Mouse (Mus musculus): ENCODE data around the gene Rab7b. TPM values are rescaled to one million over a fixed set of nuclear protein-coding genes. Genes with fewer than 3 reads are reported as not detected.

Gene Rab7b
- polyA plus RNA-seq, 1 experiment from 2014 or later: 1.1 TPM

DNA sequence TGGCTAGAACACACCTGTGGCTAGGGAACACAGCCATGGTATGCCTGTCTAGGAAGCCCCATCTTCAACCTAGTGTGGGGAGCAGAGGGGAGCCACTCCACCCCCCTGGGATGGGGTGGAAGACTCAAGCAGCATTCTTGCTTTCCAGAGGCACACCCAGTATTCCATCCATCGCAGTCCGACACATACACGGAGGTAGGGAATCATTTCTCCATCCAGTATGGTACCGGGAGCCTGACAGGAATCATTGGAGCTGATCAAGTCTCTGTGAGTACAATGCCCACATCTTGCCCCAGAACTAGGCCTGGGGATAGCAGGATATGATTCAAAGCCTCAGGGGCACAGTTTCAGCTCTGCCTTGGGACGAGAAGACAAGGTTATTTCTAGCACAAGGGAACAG is 24.4 kb upstream of the Rab7b start:
- no peak overlapping the region for H3K27ac ChIP-seq
- whole genome bisulfite sequencing: 87% methylated on average over 5 of the region's 5 CpGs
- no peak for DNase-seq (ENCODE audit: low spot score)
- H3K36me3 ChIP-seq: no peaks in the 10 kb centered on the region
- no peaks in the 10 kb centered on the region for H3K27me3 ChIP-seq (ENCODE audit: insufficient read depth, poor library complexity, severe bottlenecking)
- H3K9me3 ChIP-seq: no peaks in the 10 kb centered on the region
- H3K4me3 ChIP-seq: no peak overlapping the region
- H3K4me1 ChIP-seq (replicated peaks): no peaks in the 10 kb centered on the region

DNA sequence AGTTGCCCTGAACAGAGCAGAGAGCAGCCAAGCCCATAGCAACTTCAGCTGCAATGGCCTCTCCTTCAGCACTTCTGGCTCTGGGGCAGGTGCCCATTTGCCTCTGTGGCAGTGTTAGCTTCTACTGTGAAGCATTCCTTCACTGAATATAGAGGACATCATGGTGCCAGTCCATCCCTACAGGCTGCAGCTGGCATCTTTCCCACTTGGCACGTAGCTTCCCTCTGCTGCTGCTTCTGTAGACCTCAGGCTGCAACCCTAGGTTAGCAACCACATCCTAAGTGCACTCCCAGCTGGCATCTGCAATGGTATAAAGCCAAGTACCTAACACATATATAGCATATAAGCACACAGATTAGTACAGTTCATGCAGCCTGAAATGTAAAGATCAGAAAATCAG is 22.6 kb upstream of the Rab7b start:
- H3K27me3 ChIP-seq (ENCODE audit: insufficient read depth, poor library complexity, severe bottlenecking): no peaks in the 10 kb centered on the region
- H3K4me3 ChIP-seq: no peak overlapping the region
- WGBS: 86% methylated on average over 1 of the region's 1 CpGs
- H3K27ac ChIP-seq: no peak overlapping the region
- H3K4me1 ChIP-seq (replicated peaks): no peaks in the 10 kb centered on the region
- no peaks in the 10 kb centered on the region for H3K36me3 ChIP-seq
- no peaks in the 10 kb centered on the region for H3K9me3 ChIP-seq
- no peak for DNase-seq (ENCODE audit: low spot score)

DNA sequence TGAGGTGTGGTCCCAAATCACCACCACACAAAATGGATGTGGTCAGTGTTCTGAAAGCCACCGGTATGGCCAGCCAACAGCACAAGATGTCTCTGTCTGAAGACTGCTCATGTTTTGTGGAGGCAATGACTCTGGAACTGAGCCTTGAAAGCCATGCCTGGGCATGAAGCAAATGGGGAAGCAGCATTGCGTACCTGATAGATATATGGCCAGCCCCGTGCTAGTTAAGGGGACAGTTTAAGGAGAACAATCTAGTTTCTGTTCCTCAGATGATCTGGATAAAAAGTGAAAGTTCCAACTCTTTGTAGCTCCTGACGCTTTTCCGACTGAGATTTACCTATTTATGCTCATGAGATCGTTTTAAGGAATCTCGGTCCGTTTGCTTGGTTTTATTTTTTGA is 17.4 kb upstream of the Rab7b start:
- Histone ChIP-seq H3K4me1 (replicated peaks) (no peaks in the 10 kb centered on the region), H3K27ac (no peak overlapping the region), H3K9me3 (no peaks in the 10 kb centered on the region), H3K36me3 (no peaks in the 10 kb centered on the region), H3K4me3 (no peak overlapping the region), H3K27me3 (ENCODE audit: insufficient read depth, poor library complexity, severe bottlenecking) (no peaks in the 10 kb centered on the region)
- DNase-seq (ENCODE audit: low spot score): no peak
- WGBS: 90% methylated on average over 8 of the region's 8 CpGs

DNA sequence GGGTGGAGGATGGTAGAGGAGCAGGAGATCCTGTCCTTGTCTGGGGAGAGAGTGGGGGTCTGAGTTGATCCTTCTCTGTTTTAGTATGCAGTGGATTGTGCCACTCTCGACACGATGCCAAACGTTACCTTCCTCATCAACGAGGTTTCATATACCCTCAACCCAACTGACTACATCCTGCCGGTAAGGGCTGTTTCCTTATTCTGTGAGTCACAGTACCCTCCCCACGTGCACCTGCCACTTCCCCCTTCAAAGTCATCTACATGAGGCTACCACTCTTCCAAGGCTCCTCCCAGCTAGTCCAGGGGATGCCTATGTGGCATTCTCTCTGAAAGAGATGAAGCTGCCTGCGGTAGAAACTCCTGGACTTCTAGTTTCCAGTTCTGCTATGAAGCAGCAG is 16.1 kb upstream of the Rab7b start:
- Histone ChIP-seq H3K27me3 (ENCODE audit: insufficient read depth, poor library complexity, severe bottlenecking) (no peaks in the 10 kb centered on the region), H3K36me3 (no peaks in the 10 kb centered on the region), H3K9me3 (no peaks in the 10 kb centered on the region), H3K4me3 (no peak overlapping the region), H3K4me1 (replicated peaks) (no peaks in the 10 kb centered on the region), H3K27ac (no peak overlapping the region)
- 86% methylated on average over 7 of the region's 7 CpGs for WGBS
- DNase-seq (ENCODE audit: low spot score): no peak

DNA sequence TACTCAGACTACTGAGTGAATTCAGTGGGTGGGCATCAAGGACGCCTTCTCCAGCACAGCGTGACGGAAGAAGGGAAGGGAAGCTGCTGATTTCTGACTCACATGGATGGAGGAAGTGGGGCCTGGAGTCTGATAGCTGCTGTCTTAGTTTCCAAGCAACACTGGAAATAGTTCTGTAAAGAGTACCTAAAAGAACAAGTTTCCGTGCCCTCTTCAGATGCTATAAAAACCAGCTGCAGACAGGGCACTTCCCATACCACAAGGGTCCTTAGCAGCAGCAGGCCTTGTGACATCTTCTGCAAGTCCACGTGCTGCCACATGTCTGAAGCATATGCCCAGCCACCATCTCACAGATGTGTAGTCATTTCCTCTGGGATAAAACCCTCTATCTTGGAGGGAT is 8.9 kb upstream of the Rab7b start:
- no peak overlapping the region for H3K27ac ChIP-seq
- H3K9me3 ChIP-seq: no peaks in the 10 kb centered on the region
- no peaks in the 10 kb centered on the region for H3K4me1 ChIP-seq (replicated peaks)
- no peak overlapping the region for H3K4me3 ChIP-seq
- H3K36me3 ChIP-seq: no peaks in the 10 kb centered on the region
- DNase-seq (ENCODE audit: low spot score): no peak
- WGBS: 78% methylated on average over 5 of the region's 5 CpGs
- H3K27me3 ChIP-seq (ENCODE audit: insufficient read depth, poor library complexity, severe bottlenecking): no peaks in the 10 kb centered on the region

DNA sequence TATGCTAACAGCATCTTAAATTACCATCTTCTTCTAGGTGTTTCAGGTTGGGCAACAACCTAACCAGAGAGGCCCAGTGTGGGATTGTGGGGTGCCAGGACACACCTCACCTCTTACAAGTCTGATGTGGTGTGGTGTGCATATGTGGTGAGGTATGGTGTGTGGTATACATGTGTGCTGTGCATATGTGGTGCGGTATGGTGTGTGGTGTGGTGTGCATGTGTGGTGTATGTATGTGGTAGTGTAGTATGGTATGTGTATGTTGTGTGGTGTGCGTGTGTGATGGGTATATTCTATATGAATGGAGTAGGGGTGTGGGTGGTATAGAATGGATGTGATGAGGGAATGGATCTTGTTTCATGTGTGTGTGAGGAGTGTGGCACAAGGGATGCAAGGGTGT is 756 bp upstream of the Rab7b start:
- no peak for DNase-seq (ENCODE audit: low spot score)
- no peak overlapping the region for H3K27ac ChIP-seq
- no peaks in the 10 kb centered on the region for H3K36me3 ChIP-seq
- no peak overlapping the region for H3K4me3 ChIP-seq
- no peaks in the 10 kb centered on the region for H3K9me3 ChIP-seq
- H3K4me1 ChIP-seq (replicated peaks): 0 out of 2 replicates have a peak, but pooled peaks cover 5% of the 10 kb centered on the region
- WGBS: 98% methylated on average over 2 of the region's 2 CpGs
- H3K27me3 ChIP-seq (ENCODE audit: insufficient read depth, poor library complexity, severe bottlenecking): no peaks in the 10 kb centered on the region

DNA sequence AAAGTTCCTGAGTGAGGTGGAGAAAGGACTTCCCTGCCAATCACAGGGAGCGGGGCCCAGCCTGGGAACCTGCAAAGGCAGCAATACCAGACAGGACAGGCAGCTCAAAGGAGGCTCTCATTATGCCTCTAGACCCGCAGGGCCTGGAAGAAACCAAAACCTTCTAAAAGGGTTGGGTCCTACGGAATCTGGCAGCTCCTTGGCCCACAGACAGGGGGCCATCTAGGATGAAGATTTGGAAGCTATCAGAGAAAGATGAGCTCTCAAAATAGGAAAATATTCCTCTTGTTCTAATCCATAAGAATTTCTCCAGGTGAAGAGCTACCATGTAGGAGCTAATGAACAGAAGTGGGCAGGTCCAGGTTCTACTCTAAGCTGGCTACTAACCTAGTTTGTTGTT is 521 bp downstream of the Rab7b start:
- WGBS: 83% methylated on average over 3 of the region's 3 CpGs
- Histone ChIP-seq H3K27ac (no peak overlapping the region), H3K36me3 (no peaks in the 10 kb centered on the region), H3K4me3 (no peak overlapping the region), H3K27me3 (ENCODE audit: insufficient read depth, poor library complexity, severe bottlenecking) (no peaks in the 10 kb centered on the region), H3K9me3 (no peaks in the 10 kb centered on the region), H3K4me1 (replicated peaks) (0 out of 2 replicates have a peak, but pooled peaks cover 5% of the 10 kb centered on the region)
- no peak for DNase-seq (ENCODE audit: low spot score)

DNA sequence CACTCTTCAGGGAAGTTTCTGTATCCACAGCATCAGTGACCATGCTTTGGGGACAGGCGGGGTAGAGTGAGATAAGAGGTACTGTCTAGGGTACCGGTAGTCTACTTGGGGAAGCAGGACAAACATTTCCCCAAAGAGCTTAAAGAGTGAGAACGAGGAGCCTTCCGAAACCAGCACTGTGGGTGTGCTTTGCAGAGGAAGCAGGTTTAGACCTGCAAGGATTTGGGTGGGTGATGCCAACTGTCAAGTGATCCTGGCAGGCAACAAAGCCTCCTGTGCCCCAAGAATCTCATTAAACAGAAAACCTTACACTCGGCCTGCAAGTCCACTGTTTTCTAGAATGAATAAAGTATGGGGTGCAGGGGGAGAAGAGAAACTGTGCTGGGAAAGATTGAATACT is 1.4 kb downstream of the Rab7b start:
- Histone ChIP-seq H3K27ac (no peak overlapping the region), H3K36me3 (no peaks in the 10 kb centered on the region), H3K27me3 (ENCODE audit: insufficient read depth, poor library complexity, severe bottlenecking) (no peaks in the 10 kb centered on the region), H3K9me3 (no peaks in the 10 kb centered on the region), H3K4me1 (replicated peaks) (0 out of 2 replicates have a peak, but pooled peaks cover 5% of the 10 kb centered on the region), H3K4me3 (no peak overlapping the region)
- DNase-seq (ENCODE audit: low spot score): no peak
- 89% methylated on average over 5 of the region's 5 CpGs for WGBS

DNA sequence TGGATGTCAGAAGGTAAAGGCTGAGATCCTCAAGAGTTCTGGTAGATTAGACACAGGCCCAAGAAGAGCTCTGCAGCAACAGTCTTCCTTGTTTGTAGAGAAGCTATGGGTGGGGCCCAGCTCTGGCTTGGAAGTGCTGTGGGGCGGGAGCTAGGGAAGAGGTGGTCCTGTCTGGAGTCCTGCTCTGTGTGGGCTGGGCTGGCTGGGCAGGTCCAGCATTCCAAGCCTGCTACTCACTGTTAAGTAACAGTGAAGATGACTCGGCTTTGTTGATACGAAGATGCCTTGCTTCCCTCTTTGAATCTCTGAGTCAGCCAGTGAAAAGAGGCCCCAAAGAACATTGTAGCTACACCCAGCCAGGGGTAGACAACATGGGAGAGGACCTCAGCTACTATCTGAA is 1.9 kb downstream of the Rab7b start:
- no peak for DNase-seq (ENCODE audit: low spot score)
- 71% methylated on average over 3 of the region's 3 CpGs for WGBS
- no peaks in the 10 kb centered on the region for H3K9me3 ChIP-seq
- no peaks in the 10 kb centered on the region for H3K27me3 ChIP-seq (ENCODE audit: insufficient read depth, poor library complexity, severe bottlenecking)
- 0 out of 2 replicates have a peak, but pooled peaks cover 5% of the 10 kb centered on the region for H3K4me1 ChIP-seq (replicated peaks)
- H3K4me3 ChIP-seq: no peak overlapping the region
- H3K27ac ChIP-seq: no peak overlapping the region
- H3K36me3 ChIP-seq: no peaks in the 10 kb centered on the region

DNA sequence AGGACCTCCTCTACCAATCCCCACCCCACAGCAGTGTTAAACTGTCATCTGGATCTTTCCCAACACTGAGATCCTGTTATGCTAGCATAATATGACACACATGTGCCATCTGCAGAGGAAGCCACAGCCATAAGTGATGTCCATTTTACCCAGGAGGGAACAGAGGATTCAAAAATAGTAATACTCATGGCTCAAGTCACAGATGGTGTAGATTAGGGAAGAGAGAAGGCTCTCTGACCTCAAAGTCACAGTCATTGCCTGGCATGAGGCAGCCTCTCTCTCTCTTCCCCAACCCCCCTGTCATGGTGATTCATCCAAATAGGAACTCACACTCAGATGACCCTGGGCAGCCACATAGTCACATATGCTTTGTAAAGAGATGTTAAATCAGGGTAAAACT is 2.9 kb downstream of the Rab7b start:
- no peak for DNase-seq (ENCODE audit: low spot score)
- H3K9me3 ChIP-seq: no peaks in the 10 kb centered on the region
- H3K4me3 ChIP-seq: no peak overlapping the region
- H3K36me3 ChIP-seq: no peaks in the 10 kb centered on the region
- H3K4me1 ChIP-seq (replicated peaks): peaks cover 6% of the 10 kb centered on the region; the same call in 1 of the 2 replicates
- H3K27ac ChIP-seq: no peak overlapping the region
- no peaks in the 10 kb centered on the region for H3K27me3 ChIP-seq (ENCODE audit: insufficient read depth, poor library complexity, severe bottlenecking)

DNA sequence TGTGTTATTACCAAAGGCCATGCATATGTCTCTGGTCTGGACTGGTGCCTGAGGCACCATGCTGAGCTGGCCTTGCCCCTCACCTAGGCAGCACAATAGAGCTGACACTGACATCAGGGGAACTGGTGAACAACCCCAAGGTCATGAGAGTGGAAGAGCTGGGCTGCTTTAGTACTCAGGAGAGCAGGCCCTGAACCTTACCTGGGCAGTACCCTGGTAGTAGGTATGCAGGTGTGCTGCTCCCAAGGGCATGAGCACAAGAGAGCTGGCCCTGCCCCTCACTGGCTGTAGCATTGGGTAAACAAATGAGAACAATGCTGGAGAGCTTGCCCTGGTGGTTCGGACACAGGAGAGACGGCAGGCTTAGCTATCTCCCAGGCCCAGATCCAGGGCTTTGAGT is 6.8 kb downstream of the Rab7b start:
- H3K4me3 ChIP-seq: no peak overlapping the region
- 64% methylated on average over 2 of the region's 2 CpGs for WGBS

DNA sequence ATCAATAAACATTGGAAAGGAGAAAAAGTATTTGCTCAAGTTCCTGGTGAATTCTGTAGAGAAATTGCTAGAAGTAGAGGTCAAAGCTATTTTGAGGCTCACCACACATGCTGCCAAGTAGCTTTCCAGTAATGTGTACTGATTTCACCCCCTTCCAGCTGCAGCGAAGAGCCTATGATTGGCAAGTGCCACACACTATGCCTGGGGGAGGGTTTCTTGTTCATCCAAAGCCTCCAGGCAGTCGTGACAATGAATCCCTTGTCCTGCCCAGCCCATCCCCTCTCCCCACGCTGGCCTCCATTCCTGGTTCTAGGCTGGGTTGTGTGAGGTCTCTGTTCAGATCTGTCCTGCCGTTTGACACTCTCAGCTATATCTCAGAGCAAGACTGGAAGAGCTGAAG is 7.8 kb downstream of the Rab7b start:
- 57% methylated on average over 4 of the region's 4 CpGs for WGBS
- Histone ChIP-seq H3K9me3 (no peaks in the 10 kb centered on the region), H3K27me3 (ENCODE audit: insufficient read depth, poor library complexity, severe bottlenecking) (no peaks in the 10 kb centered on the region), H3K36me3 (no peaks in the 10 kb centered on the region), H3K27ac (no peak overlapping the region), H3K4me1 (replicated peaks) (peaks cover 4% of the 10 kb centered on the region; the same call in 1 of the 2 replicates), H3K4me3 (no peak overlapping the region)
- no peak for DNase-seq (ENCODE audit: low spot score)

More for the DNA sequence above, 6.8 kb downstream of the Rab7b start:
- H3K27me3 ChIP-seq (ENCODE audit: insufficient read depth, poor library complexity, severe bottlenecking): no peaks in the 10 kb centered on the region
- no peak overlapping the region for H3K27ac ChIP-seq
- no peaks in the 10 kb centered on the region for H3K36me3 ChIP-seq
- no peak for DNase-seq (ENCODE audit: low spot score)
- peaks cover 9% of the 10 kb centered on the region; the same call in 1 of the 2 replicates for H3K4me1 ChIP-seq (replicated peaks)
- H3K9me3 ChIP-seq: no peaks in the 10 kb centered on the region

DNA sequence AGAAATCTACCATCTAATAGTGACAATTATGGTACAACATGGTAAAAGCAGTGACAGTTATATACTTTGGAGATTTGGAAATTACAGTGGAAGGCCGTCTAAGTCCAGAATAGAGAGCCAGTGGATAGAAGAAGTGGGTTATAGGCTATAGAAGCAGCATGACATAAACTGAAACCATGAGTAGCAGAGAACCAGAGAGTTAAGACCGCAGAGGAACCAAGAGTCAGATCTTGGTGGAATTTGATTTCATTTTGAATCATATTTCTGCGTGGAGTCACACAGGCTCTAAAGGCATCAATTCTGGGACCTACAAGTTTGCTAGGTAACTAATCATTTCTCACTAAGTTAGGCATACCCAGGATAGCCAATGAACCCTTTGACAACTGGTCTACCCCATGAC is 10.3 kb downstream of the Rab7b start:
- no peak for DNase-seq (ENCODE audit: low spot score)

DNA sequence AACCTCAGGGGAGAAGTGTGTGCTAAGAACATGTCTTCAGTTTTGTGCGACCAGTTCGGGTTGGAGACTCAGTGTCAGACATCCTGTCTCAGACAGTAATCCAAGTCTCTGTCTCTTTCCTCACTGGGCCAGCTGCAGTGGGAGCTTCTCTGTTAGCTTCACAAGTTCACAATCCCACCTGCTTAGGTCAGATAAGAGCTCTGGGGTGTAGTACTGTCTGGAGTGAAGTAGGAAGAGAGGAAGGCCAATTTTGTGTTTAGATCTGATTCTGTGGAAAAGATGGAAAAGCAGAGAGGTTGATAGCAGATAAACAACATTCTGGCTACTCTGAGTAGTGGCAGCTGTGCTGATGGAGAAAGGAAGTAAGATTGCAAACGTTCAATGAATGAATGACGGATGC is 11.1 kb downstream of the Rab7b start:
- no peaks in the 10 kb centered on the region for H3K27me3 ChIP-seq (ENCODE audit: insufficient read depth, poor library complexity, severe bottlenecking)

More for the DNA sequence above, 10.3 kb downstream of the Rab7b start:
- WGBS: 92% methylated on average over 3 of the region's 3 CpGs
- peaks cover 4% of the 10 kb centered on the region; the same call in 1 of the 2 replicates for H3K4me1 ChIP-seq (replicated peaks)
- H3K27ac ChIP-seq: no peak overlapping the region
- no peaks in the 10 kb centered on the region for H3K27me3 ChIP-seq (ENCODE audit: insufficient read depth, poor library complexity, severe bottlenecking)
- H3K4me3 ChIP-seq: no peak overlapping the region
- H3K36me3 ChIP-seq: no peaks in the 10 kb centered on the region
- H3K9me3 ChIP-seq: no peaks in the 10 kb centered on the region

More for the DNA sequence above, 11.1 kb downstream of the Rab7b start:
- H3K9me3 ChIP-seq: no peaks in the 10 kb centered on the region
- H3K4me3 ChIP-seq: no peak overlapping the region
- H3K27ac ChIP-seq: no peak overlapping the region
- peaks cover 4% of the 10 kb centered on the region; the same call in 1 of the 2 replicates for H3K4me1 ChIP-seq (replicated peaks)
- no peaks in the 10 kb centered on the region for H3K36me3 ChIP-seq
- WGBS: 91% methylated on average over 4 of the region's 4 CpGs
- no peak for DNase-seq (ENCODE audit: low spot score)

Data from hindbrain, embryonic 10.5 days (tissue).